Mouse (Mus musculus): Measurements from ENCODE around the gene Pml. TPM values are rescaled to one million over a fixed set of nuclear protein-coding genes. Genes with fewer than 3 reads are reported as not detected.

Pml gene
- 9.0 TPM for polyA plus RNA-seq (2014; fragmentation: Illumina TruSeq; extraction: RNeasy Lipid Tissue Mini Kit (QIAGEN cat#74804); ENCODE audit: insufficient read depth, low read depth, low replicate concordance)

GRCm38 (mm10) chr9:58249592-58250192 lies at the start of gene Pml:
TSS of gene Pml (minus strand) at chr9:58249786.

GRCm38 (mm10) chr9:58253033-58253804 lies 3.6 kb upstream of the Pml start, which contains the start of gene Stoml1:
TSS of gene Stoml1 (plus strand) at chr9:58253164.

GRCm38 (mm10) chr9:58203516-58204447 lies 45.8 kb downstream of the Pml start, which contains the start of the genes Islr and Islr2:
TSS of gene Islr (minus strand) at chr9:58204306.
TSS of gene Islr2 (minus strand) at chr9:58204319.

Other genes starting within 250 kb of the Pml start
- 0.11 TPM for gene Cyp11a1, start 243.4 kb downstream of the Pml start, polyA plus RNA-seq (2014; fragmentation: Illumina TruSeq; extraction: RNeasy Lipid Tissue Mini Kit (QIAGEN cat#74804); ENCODE audit: insufficient read depth, low read depth, low replicate concordance)
- gene Stra6, start 186.0 kb downstream of the Pml start, polyA plus RNA-seq (2014; fragmentation: Illumina TruSeq; extraction: RNeasy Lipid Tissue Mini Kit (QIAGEN cat#74804); ENCODE audit: insufficient read depth, low read depth, low replicate concordance): 0.11 TPM
- gene Ccdc33, start 131.0 kb downstream of the Pml start, polyA plus RNA-seq (2014; fragmentation: Illumina TruSeq; extraction: RNeasy Lipid Tissue Mini Kit (QIAGEN cat#74804); ENCODE audit: insufficient read depth, low read depth, low replicate concordance): 7.8 TPM
- 17.4 TPM for gene Islr, start 45.5 kb downstream of the Pml start, polyA plus RNA-seq (2014; fragmentation: Illumina TruSeq; extraction: RNeasy Lipid Tissue Mini Kit (QIAGEN cat#74804); ENCODE audit: insufficient read depth, low read depth, low replicate concordance)
- gene Islr2, start 45.5 kb downstream of the Pml start, polyA plus RNA-seq (2014; fragmentation: Illumina TruSeq; extraction: RNeasy Lipid Tissue Mini Kit (QIAGEN cat#74804); ENCODE audit: insufficient read depth, low read depth, low replicate concordance): not detected
- 19.8 TPM for gene Stoml1, start 3.4 kb upstream of the Pml start, polyA plus RNA-seq (2014; fragmentation: Illumina TruSeq; extraction: RNeasy Lipid Tissue Mini Kit (QIAGEN cat#74804); ENCODE audit: insufficient read depth, low read depth, low replicate concordance)
- gene Loxl1, start 63.4 kb upstream of the Pml start, polyA plus RNA-seq (2014; fragmentation: Illumina TruSeq; extraction: RNeasy Lipid Tissue Mini Kit (QIAGEN cat#74804); ENCODE audit: insufficient read depth, low read depth, low replicate concordance): 56.6 TPM
- not detected for gene Tbc1d21, start 120.7 kb upstream of the Pml start, polyA plus RNA-seq (2014; fragmentation: Illumina TruSeq; extraction: RNeasy Lipid Tissue Mini Kit (QIAGEN cat#74804); ENCODE audit: insufficient read depth, low read depth, low replicate concordance)
- 8.3 TPM for gene Insyn1, start 238.8 kb upstream of the Pml start, polyA plus RNA-seq (2014; fragmentation: Illumina TruSeq; extraction: RNeasy Lipid Tissue Mini Kit (QIAGEN cat#74804); ENCODE audit: insufficient read depth, low read depth, low replicate concordance)

Data from lung, adult 10 weeks (tissue).